Mouse (Mus musculus) hindbrain, embryonic 11.5 days (tissue): ENCODE data around the gene 4933400A11Rik. TPM values are rescaled to one million over a fixed set of nuclear protein-coding genes. Genes with fewer than 3 reads are reported as not detected.
A peak's percentile ranks its signal among the peaks of the same experiment; 100 is the strongest.

Experiments
- ATAC-seq: fragments of 200-750 bp; cut with Nextera tagmentation; 2 replicates; pipeline ENCODE4 v1.8.0; 2017; ENCODE audit warnings: mild to moderate bottlenecking, moderate TSS enrichment, moderate library complexity; ENCODE audit not compliant: low FRiP score
- DNase-seq: peaks from one replicate; pipeline ENCODE4 v3.0.0-alpha.2; 2015; ENCODE audit warnings: low spot score
- H3K27ac ChIP-seq: fragments of 300-500 bp; sonication (generic); 2 replicates; pipeline ENCODE4 v1.5.1; 2014; ENCODE audit warnings: mild to moderate bottlenecking, low read depth, low read length
- H3K27me3 ChIP-seq: fragments of 300-500 bp; sonication (generic); 2 replicates; pipeline ENCODE4 v1.6.1; 2014; ENCODE audit warnings: mild to moderate bottlenecking, low read length, moderate library complexity, mixed read lengths; ENCODE audit not compliant: control insufficient read depth, insufficient read depth
- H3K36me3 ChIP-seq: fragments of 300-500 bp; sonication (generic); 2 replicates; pipeline ENCODE4 v1.6.1; 2014; ENCODE audit warnings: mild to moderate bottlenecking, low read length, moderate library complexity, mixed read lengths; ENCODE audit not compliant: control insufficient read depth, insufficient read depth
- H3K4me1 ChIP-seq: fragments of 300-500 bp; sonication (generic); replicated peaks from 2 replicates; pipeline ENCODE4 v1.6.1; 2014; ENCODE audit warnings: low read length, mixed read lengths; ENCODE audit not compliant: control insufficient read depth, insufficient read depth
- H3K4me2 ChIP-seq: fragments of 300-500 bp; sonication (generic); replicated peaks from 2 replicates; pipeline ENCODE4 v1.6.1; 2014; ENCODE audit warnings: mild to moderate bottlenecking, low read depth, low read length
- H3K4me3 ChIP-seq: fragments of 300-500 bp; sonication (generic); 2 replicates; pipeline ENCODE4 v1.5.1; 2014; ENCODE audit warnings: low read depth, low read length
- H3K9ac ChIP-seq: fragments of 300-500 bp; sonication (generic); 2 replicates; pipeline ENCODE4 v1.6.1; 2014; ENCODE audit warnings: low read depth, low read length
- H3K9me3 ChIP-seq: fragments of 300-500 bp; sonication (generic); 2 replicates; pipeline ENCODE4 v1.6.1; 2016; ENCODE audit warnings: low read length; ENCODE audit not compliant: control insufficient read depth
- WGBS: fragments of 180-500 bp; shearing (Covaris S2); extraction: QIAGEN DNeasy Blood & Tissue Kit; methylation state at CpG from one replicate; pipeline ENCODE4 v1.1.7; 2014; 5-methylcytosine and 5-hydroxymethylcytosine counted together
- polyA plus RNA-seq: library from polyadenylated mRNA; unstranded; fragments of >200 nt; fragmentation: Nextera tagmentation; extraction: Ambion mirVana; gene quantifications from 2 replicates; pipeline ENCODE4 v1.2.1, GENCODE M21; 2014

4933400A11Rik gene
- polyA plus RNA-seq, 1 experiment from 2014 or later: 0.28 TPM

DNA sequence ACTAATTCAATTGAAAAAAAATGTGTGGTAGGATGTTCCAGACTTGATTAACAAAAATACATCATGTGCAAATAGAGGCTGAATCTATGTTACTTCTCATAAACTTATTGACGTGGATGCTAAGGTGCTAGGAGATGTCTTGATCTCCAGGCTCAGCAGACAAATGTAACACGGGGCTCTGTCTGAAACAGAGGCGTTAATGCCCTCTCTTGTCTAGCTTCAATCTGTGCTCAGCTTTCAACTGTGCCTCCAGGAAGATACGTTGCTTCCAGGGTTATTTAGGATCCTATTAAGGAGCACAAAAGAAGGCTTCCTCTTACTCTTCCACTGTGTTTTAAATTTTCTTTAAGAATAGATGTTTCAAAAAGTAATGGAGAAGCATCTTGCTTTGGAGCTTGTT is 20.8 kb upstream of the 4933400A11Rik start:
- Histone ChIP-seq H3K27me3 (no peaks in the 10 kb centered on the region; the same call in 1 of the 2 replicates), H3K4me1 (no peaks in the 10 kb centered on the region), H3K9ac (no peak overlapping the region), H3K27ac (no peak overlapping the region), H3K9me3 (no peaks in the 10 kb centered on the region), H3K36me3 (no peaks in the 10 kb centered on the region), H3K4me3 (no peak overlapping the region), H3K4me2 (no peak overlapping the region)
- ATAC-seq (no peak), DNase-seq (no peak)
- 36% methylated on average over 4 of the region's 4 CpGs for WGBS

GRCm38 (mm10) chrX:169798987-169799680 is 19.7 kb upstream of the 4933400A11Rik start:
- 11% methylated on average over 11 of the region's 11 CpGs for WGBS
- Histone ChIP-seq H3K4me2 (no peak overlapping the region), H3K9me3 (no peaks in the 10 kb centered on the region), H3K36me3 (no peaks in the 10 kb centered on the region), H3K4me3 (peak overlapping the region; percentile 14; the same call in 1 of the 2 replicates), H3K27me3 (peaks cover 2% of the 10 kb centered on the region), H3K9ac (peak overlapping the region; percentile 50; the same call in 1 of the 2 replicates), H3K27ac (no peak overlapping the region), H3K4me1 (no peaks in the 10 kb centered on the region)
- peak; percentile 63 for DNase-seq
- ATAC-seq: peak; percentile 76

DNA sequence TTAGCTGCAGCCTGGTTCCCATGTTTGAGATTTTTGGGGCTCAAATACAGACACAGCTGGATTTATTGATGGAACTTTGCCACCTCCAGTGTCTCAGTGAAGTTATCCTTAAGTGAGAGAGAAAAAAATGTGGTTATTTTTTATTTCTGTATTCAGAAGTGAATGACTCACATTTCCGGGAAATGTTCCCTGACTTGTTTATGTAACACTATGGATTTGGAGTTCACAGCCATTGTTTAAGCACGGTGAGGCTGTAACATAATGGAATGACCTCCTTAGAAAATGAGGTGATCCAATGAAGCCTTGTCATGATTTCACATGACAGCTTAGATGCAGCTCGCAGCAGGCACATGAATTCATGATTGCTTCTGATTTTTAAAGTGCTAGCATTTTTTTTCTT is 17.7 kb upstream of the 4933400A11Rik start:
- peaks cover 2% of the 10 kb centered on the region for H3K27me3 ChIP-seq
- DNase-seq (no peak), ATAC-seq (no peak)
- no peaks in the 10 kb centered on the region for H3K9me3 ChIP-seq
- no peak overlapping the region for H3K9ac ChIP-seq
- H3K4me2 ChIP-seq: no peak overlapping the region
- no peaks in the 10 kb centered on the region for H3K4me1 ChIP-seq
- H3K27ac ChIP-seq: no peak overlapping the region
- 66% methylated on average over 3 of the region's 3 CpGs for WGBS
- H3K36me3 ChIP-seq: no peaks in the 10 kb centered on the region
- H3K4me3 ChIP-seq: no peak overlapping the region

DNA sequence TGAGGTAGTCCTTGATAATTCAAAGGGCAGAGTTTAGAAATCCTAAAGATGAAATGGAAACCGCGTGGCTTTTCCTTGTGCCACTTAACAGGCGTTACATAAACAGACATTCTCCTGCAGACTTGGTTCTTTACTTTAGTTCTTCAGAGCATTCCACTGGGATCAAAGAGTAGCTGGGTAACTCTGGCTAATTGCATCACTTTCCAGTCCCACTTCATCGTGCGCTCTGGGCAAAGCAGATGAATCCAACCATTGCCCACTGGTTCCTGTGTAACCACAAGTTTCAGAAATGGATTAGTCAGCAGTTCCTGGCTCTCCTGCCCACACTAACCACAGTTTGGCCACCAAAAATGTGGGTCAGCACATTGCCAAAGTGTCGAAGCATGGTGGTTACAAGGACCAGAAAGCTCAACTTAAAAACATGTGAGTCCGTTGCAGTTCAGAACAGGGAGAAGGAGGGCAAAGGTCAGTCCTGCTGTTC is 15.4 kb upstream of the 4933400A11Rik start:
- peaks cover 2% of the 10 kb centered on the region for H3K27me3 ChIP-seq
- ATAC-seq (no peak), DNase-seq (no peak)
- 54% methylated on average over 7 of the region's 7 CpGs for WGBS
- no peaks in the 10 kb centered on the region for H3K36me3 ChIP-seq
- H3K9ac ChIP-seq: no peak overlapping the region
- H3K27ac ChIP-seq: no peak overlapping the region
- no peak overlapping the region for H3K4me2 ChIP-seq
- H3K4me3 ChIP-seq: no peak overlapping the region
- H3K4me1 ChIP-seq: no peaks in the 10 kb centered on the region
- no peaks in the 10 kb centered on the region for H3K9me3 ChIP-seq

DNA sequence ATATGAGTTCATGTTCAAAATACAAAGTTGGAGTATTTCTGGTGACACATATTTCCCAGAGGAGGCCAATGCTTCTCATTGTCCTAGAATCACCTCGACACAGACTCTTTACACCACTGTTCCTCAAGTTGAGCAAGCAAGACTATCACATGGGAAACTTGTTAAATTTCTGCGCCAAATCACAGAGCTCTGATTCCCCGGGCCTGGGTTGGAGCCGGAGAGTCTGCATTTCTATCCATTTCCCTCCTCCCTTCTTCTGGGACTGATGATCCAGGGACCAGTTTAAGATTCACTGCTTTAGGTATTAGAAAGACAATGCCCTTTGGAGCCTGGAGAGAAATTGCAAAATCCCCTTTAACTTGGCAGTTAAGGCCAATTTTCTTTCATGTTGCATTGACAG is 15.0 kb upstream of the 4933400A11Rik start:
- Histone ChIP-seq H3K4me2 (no peak overlapping the region), H3K9me3 (no peaks in the 10 kb centered on the region), H3K27me3 (peaks cover 2% of the 10 kb centered on the region), H3K36me3 (no peaks in the 10 kb centered on the region), H3K4me1 (no peaks in the 10 kb centered on the region), H3K27ac (no peak overlapping the region), H3K9ac (no peak overlapping the region), H3K4me3 (no peak overlapping the region)
- DNase-seq: no peak
- 78% methylated on average over 4 of the region's 4 CpGs for WGBS
- no peak for ATAC-seq

DNA sequence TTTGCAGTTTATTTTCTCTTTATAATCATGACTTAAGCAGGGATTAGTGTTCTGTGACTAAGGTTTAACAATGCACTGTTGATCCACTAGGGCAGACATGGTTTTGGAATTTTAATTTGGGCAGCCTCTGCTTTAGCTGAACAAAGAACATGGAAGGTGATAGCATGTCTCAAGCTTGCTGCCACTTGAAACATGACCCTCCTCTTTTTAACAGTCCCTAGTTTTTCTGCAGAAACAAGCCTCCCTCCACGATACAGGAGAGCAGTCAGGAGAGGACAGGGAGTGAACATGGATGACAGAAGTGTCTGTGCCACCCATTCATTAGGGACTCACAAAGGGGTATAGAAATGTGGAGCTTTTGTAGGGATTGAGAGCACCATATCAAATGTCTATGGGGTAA is 13.4 kb upstream of the 4933400A11Rik start:
- no peak overlapping the region for H3K27ac ChIP-seq
- WGBS: 11% methylated on average over 1 of the region's 1 CpGs
- peak; percentile 9 for DNase-seq

GRCm38 (mm10) chrX:169789702-169790101 is 10.3 kb upstream of the 4933400A11Rik start:
- no peak for DNase-seq
- no peaks in the 10 kb centered on the region for H3K9me3 ChIP-seq
- H3K4me1 ChIP-seq: no peaks in the 10 kb centered on the region
- no peak overlapping the region for H3K27ac ChIP-seq
- peaks cover 2% of the 10 kb centered on the region for H3K27me3 ChIP-seq
- H3K36me3 ChIP-seq: no peaks in the 10 kb centered on the region
- ATAC-seq: no peak
- H3K9ac ChIP-seq: no peak overlapping the region
- WGBS: 83% methylated on average over 5 of the region's 5 CpGs
- H3K4me3 ChIP-seq: no peak overlapping the region
- H3K4me2 ChIP-seq: no peak overlapping the region

More for the DNA sequence above, 13.4 kb upstream of the 4933400A11Rik start:
- no peaks in the 10 kb centered on the region for H3K4me1 ChIP-seq
- H3K4me2 ChIP-seq: no peak overlapping the region
- no peak overlapping the region for H3K4me3 ChIP-seq
- no peaks in the 10 kb centered on the region for H3K9me3 ChIP-seq
- peak; percentile 51; the same call in 1 of the 2 replicates for ATAC-seq
- no peaks in the 10 kb centered on the region for H3K36me3 ChIP-seq
- no peak overlapping the region for H3K9ac ChIP-seq
- H3K27me3 ChIP-seq: peaks cover 2% of the 10 kb centered on the region

- no peak overlapping the region for H3K4me2 ChIP-seq
- DNase-seq (no peak), ATAC-seq (no peak)
- no peaks in the 10 kb centered on the region for H3K36me3 ChIP-seq
- H3K9me3 ChIP-seq: no peaks in the 10 kb centered on the region
- no peaks in the 10 kb centered on the region for H3K27me3 ChIP-seq
- no peak overlapping the region for H3K4me3 ChIP-seq
- WGBS: 83% methylated on average over 3 of the region's 3 CpGs
- H3K4me1 ChIP-seq: no peaks in the 10 kb centered on the region
- no peak overlapping the region for H3K9ac ChIP-seq
- no peak overlapping the region for H3K27ac ChIP-seq
These were observed 21.4 kb downstream of the 4933400A11Rik start for GRCm38 (mm10) chrX:169758001-169758400.

- no peak overlapping the region for H3K27ac ChIP-seq
- ATAC-seq (no peak), DNase-seq (peak; percentile 13)
- H3K4me3 ChIP-seq: no peak overlapping the region
- no peaks in the 10 kb centered on the region for H3K4me1 ChIP-seq
- no peaks in the 10 kb centered on the region for H3K36me3 ChIP-seq
- 63% methylated on average over 3 of the region's 3 CpGs for WGBS
- peaks cover 14% of the 10 kb centered on the region; the same call in 1 of the 2 replicates for H3K27me3 ChIP-seq
- H3K9ac ChIP-seq: no peak overlapping the region
- no peaks in the 10 kb centered on the region for H3K9me3 ChIP-seq
- no peak overlapping the region for H3K4me2 ChIP-seq
These were observed 44.0 kb downstream of the 4933400A11Rik start for GRCm38 (mm10) chrX:169735387-169735969.
